Mouse (Mus musculus): ENCODE data around the gene Amz1. TPM values are rescaled to one million over a fixed set of nuclear protein-coding genes. Genes with fewer than 3 reads are reported as not detected.

The Amz1 gene
- total RNA-seq, 2 experiments from 2014 or later: 0.77 to 2.8 TPM

- no peak for ATAC-seq (replicated peaks; ENCODE audit: poor library complexity, severe bottlenecking)
These were observed 38.6 kb downstream of the Amz1 start for GRCm38 (mm10) chr5:140762540-140762939.

GRCm38 (mm10) chr5:140764921-140765613 is 41.1 kb downstream of the Amz1 start:
- peak; percentile 66 for ATAC-seq (replicated peaks; ENCODE audit: poor library complexity, severe bottlenecking)

- no peak for ATAC-seq (replicated peaks; ENCODE audit: poor library complexity, severe bottlenecking)
These were observed 42.6 kb downstream of the Amz1 start for GRCm38 (mm10) chr5:140766566-140766965.

GRCm38 (mm10) chr5:140767704-140768141 is 43.8 kb downstream of the Amz1 start:
- ATAC-seq (replicated peaks; ENCODE audit: poor library complexity, severe bottlenecking): peak; percentile 22

- no peak for ATAC-seq (replicated peaks; ENCODE audit: poor library complexity, severe bottlenecking)
These were observed 44.4 kb downstream of the Amz1 start for GRCm38 (mm10) chr5:140768333-140768732.

- peak; percentile 31 for ATAC-seq (replicated peaks; ENCODE audit: poor library complexity, severe bottlenecking)
These were observed 47.7 kb downstream of the Amz1 start for GRCm38 (mm10) chr5:140771612-140772011.

GRCm38 (mm10) chr5:140772158-140772557 is 48.2 kb downstream of the Amz1 start:
- ATAC-seq (replicated peaks; ENCODE audit: poor library complexity, severe bottlenecking): peak; percentile 34; the same call in 1 of the 2 replicates

- no peak for ATAC-seq (replicated peaks; ENCODE audit: poor library complexity, severe bottlenecking)
These were observed 51.2 kb downstream of the Amz1 start for GRCm38 (mm10) chr5:140775111-140775510.

GRCm38 (mm10) chr5:140776968-140777367 is 53.0 kb downstream of the Amz1 start:
- no peak for ATAC-seq (replicated peaks; ENCODE audit: poor library complexity, severe bottlenecking)

GRCm38 (mm10) chr5:140781122-140781521 is 57.2 kb downstream of the Amz1 start:
- peak; percentile 60 for ATAC-seq (replicated peaks; ENCODE audit: poor library complexity, severe bottlenecking)

- ATAC-seq (replicated peaks; ENCODE audit: poor library complexity, severe bottlenecking): no peak
These were observed 58.1 kb downstream of the Amz1 start for GRCm38 (mm10) chr5:140781886-140782572.

- no peak for ATAC-seq (replicated peaks; ENCODE audit: poor library complexity, severe bottlenecking)
These were observed 59.6 kb downstream of the Amz1 start for GRCm38 (mm10) chr5:140783577-140783976.

GRCm38 (mm10) chr5:140784288-140784687 is 60.4 kb downstream of the Amz1 start:
- ATAC-seq (replicated peaks; ENCODE audit: poor library complexity, severe bottlenecking): peak; percentile 61

GRCm38 (mm10) chr5:140785240-140785872 is 61.4 kb downstream of the Amz1 start:
- no peak for ATAC-seq (replicated peaks; ENCODE audit: poor library complexity, severe bottlenecking)

- no peak for ATAC-seq (replicated peaks; ENCODE audit: poor library complexity, severe bottlenecking)
These were observed 65.6 kb downstream of the Amz1 start for GRCm38 (mm10) chr5:140789561-140789960.

- no peak for ATAC-seq (replicated peaks; ENCODE audit: poor library complexity, severe bottlenecking)
These were observed 66.5 kb downstream of the Amz1 start for GRCm38 (mm10) chr5:140790392-140790791.

GRCm38 (mm10) chr5:140790937-140791877 is 67.3 kb downstream of the Amz1 start:
- ATAC-seq (replicated peaks; ENCODE audit: poor library complexity, severe bottlenecking): peak; percentile 49

- no peak for ATAC-seq (replicated peaks; ENCODE audit: poor library complexity, severe bottlenecking)
These were observed 68.3 kb downstream of the Amz1 start for GRCm38 (mm10) chr5:140792233-140792632.

GRCm38 (mm10) chr5:140794753-140795152 is 70.8 kb downstream of the Amz1 start:
- peak; percentile 43 for ATAC-seq (replicated peaks; ENCODE audit: poor library complexity, severe bottlenecking)

GRCm38 (mm10) chr5:140795176-140795575 is 71.2 kb downstream of the Amz1 start:
- ATAC-seq (replicated peaks; ENCODE audit: poor library complexity, severe bottlenecking): peak; percentile 81
